Mouse (Mus musculus) MEL (cell line): ENCODE data around the gene Kcna7. TPM values are rescaled to one million over a fixed set of nuclear protein-coding genes. Genes with fewer than 3 reads are reported as not detected.

ENCODE experiments used
- DNase-seq: peaks from one replicate; pipeline ENCODE4 v3.0.0; 2011; ENCODE audit warnings: low read depth, low spot score
- H3K27ac ChIP-seq: 2 replicates; pipeline ENCODE4 v1.5.1; 2012; ENCODE audit warnings: low read depth, mild to moderate bottlenecking, control low read depth, low read length, moderate library complexity; ENCODE audit not compliant: control insufficient read depth
- H3K27me3 ChIP-seq, 2 experiments: fragments of 150-350 bp in 1 of 2; sonication (generic) in 1 of 2; 2 replicates each; pipeline ENCODE4 v1.6.1; 2012; ENCODE audit warnings: low read length in 2 of 2, mild to moderate bottlenecking in 2 of 2, improper control_type of control experiment in 1 of 2, moderate library complexity in 1 of 2; ENCODE audit not compliant: insufficient read depth in 2 of 2, control insufficient read depth in 1 of 2
- H3K36me3 ChIP-seq, 2 experiments: 2 replicates each; pipeline ENCODE4 v1.6.1; 2012 to 2014; ENCODE audit warnings: low read length in 2 of 2, improper control_type of control experiment in 1 of 2, inconsistent platforms in 1 of 2, mild to moderate bottlenecking in 1 of 2; ENCODE audit not compliant: insufficient read depth in 2 of 2, control insufficient read depth in 1 of 2
- H3K4me1 ChIP-seq, 2 experiments: fragments of 150-350 bp in 1 of 2; sonication (generic) in 1 of 2; 2 replicates each; pipeline ENCODE4 v1.6.1; 2012; ENCODE audit warnings: low read length in 2 of 2, improper control_type of control experiment in 1 of 2, mild to moderate bottlenecking in 1 of 2; ENCODE audit not compliant: insufficient read depth in 2 of 2, control insufficient read depth in 1 of 2
- H3K4me3 ChIP-seq, 2 experiments: fragments of 150-350 bp in 1 of 2; sonication (generic) in 1 of 2; 2 replicates each; pipeline ENCODE4 v1.5.1; 2012; ENCODE audit warnings: low read depth in 2 of 2, low read length in 2 of 2, mild to moderate bottlenecking in 2 of 2, moderate library complexity in 2 of 2, control low read depth in 1 of 2, improper control_type of control experiment in 1 of 2; ENCODE audit not compliant: control insufficient read depth in 1 of 2, insufficient read depth in 1 of 2
- H3K79me2 ChIP-seq: 2 replicates; pipeline ENCODE4 v1.6.1; 2012; ENCODE audit warnings: mild to moderate bottlenecking, low read length, moderate library complexity; ENCODE audit not compliant: control insufficient read depth, poor library complexity, insufficient read depth
- H3K9ac ChIP-seq: 2 replicates; pipeline ENCODE4 v1.6.1; 2012; ENCODE audit warnings: low read depth, mild to moderate bottlenecking, control low read depth, low read length, moderate library complexity; ENCODE audit not compliant: control insufficient read depth, poor library complexity, severe bottlenecking
- H3K9me3 ChIP-seq: fragments of 150-350 bp; sonication (generic); replicated peaks from 2 replicates; pipeline ENCODE4 v1.6.1; 2012; ENCODE audit warnings: mild to moderate bottlenecking, low read length, improper control_type of control experiment, moderate library complexity; ENCODE audit not compliant: insufficient read depth
- CTCF ChIP-seq, 3 experiments: IDR thresholded peaks in 2 of 3; conservative IDR thresholded peaks in 1 of 3; 2 replicates each; pipeline ENCODE4 v1.5.1; 2011 to 2012; ENCODE audit warnings: low read length in 3 of 3, low read depth in 2 of 3, mild to moderate bottlenecking in 2 of 3, improper control_type of control experiment in 1 of 3, inconsistent platforms in 1 of 3, mixed read lengths in 1 of 3, moderate library complexity in 1 of 3; ENCODE audit not compliant: control insufficient read depth in 1 of 3, insufficient read depth in 1 of 3, poor library complexity in 1 of 3, severe bottlenecking in 1 of 3
- GATA1 ChIP-seq: IDR thresholded peaks from 2 replicates; pipeline ENCODE4 v1.6.1; 2011; ENCODE audit warnings: low read depth, low read length, improper control_type of control experiment
- HCFC1 ChIP-seq: IDR thresholded peaks from 2 replicates; pipeline ENCODE4 v1.6.1; 2012; ENCODE audit warnings: low read depth, mild to moderate bottlenecking, inconsistent platforms, low read length, improper control_type of control experiment, moderate library complexity
- MEF2A ChIP-seq: IDR thresholded peaks from 2 replicates; pipeline ENCODE4 v1.6.1; 2014; ENCODE audit warnings: low read depth, mild to moderate bottlenecking, inconsistent platforms, low read length, improper control_type of control experiment; ENCODE audit not compliant: poor library complexity, insufficient replicate concordance, severe bottlenecking; ENCODE audit errors: extremely low read depth
- NRF1 ChIP-seq: IDR thresholded peaks from 2 replicates; pipeline ENCODE4 v1.6.1; 2014; ENCODE audit warnings: low read depth, mild to moderate bottlenecking, inconsistent platforms, low read length, improper control_type of control experiment, moderate library complexity; ENCODE audit not compliant: poor library complexity, insufficient read depth, severe bottlenecking
- RAD21 ChIP-seq: IDR thresholded peaks from 2 replicates; pipeline ENCODE4 v1.6.1; 2011; ENCODE audit warnings: mild to moderate bottlenecking, low read depth, low read length, improper control_type of control experiment
- SMC3 ChIP-seq: IDR thresholded peaks from 2 replicates; pipeline ENCODE4 v1.6.1; 2011; ENCODE audit warnings: low read depth, low read length, improper control_type of control experiment
- UBTF ChIP-seq: IDR thresholded peaks from 2 replicates; pipeline ENCODE4 v1.6.1; 2012; ENCODE audit warnings: low read depth, mild to moderate bottlenecking, inconsistent platforms, low read length, improper control_type of control experiment, moderate library complexity, borderline replicate concordance; ENCODE audit not compliant: insufficient read depth
- USF1 ChIP-seq: IDR thresholded peaks from 2 replicates; pipeline ENCODE4 v1.6.1; 2014; ENCODE audit warnings: low read depth, mild to moderate bottlenecking, inconsistent platforms, low read length, improper control_type of control experiment, moderate library complexity
- polyA plus RNA-seq, 2 experiments: library from polyadenylated mRNA; stranded (reverse) in 1 of 2; unstranded in 1 of 2; fragments of >175 nt in 1 of 2; fragments of >200 nt in 1 of 2; gene quantifications; 2 replicates each; pipeline versions ENCODE4 v1.2.1 to v1.2.4; 2012; ENCODE audit warnings: low replicate concordance in 2 of 2, low read depth in 1 of 2; ENCODE audit not compliant: insufficient read length in 2 of 2, insufficient read depth in 1 of 2, missing spikeins in 1 of 2
- total RNA-seq: library from RNA; depleted of rRNA; stranded (reverse); fragments of 300-350 nt; gene quantifications from 2 replicates; pipeline ENCODE4 v1.2.3, GENCODE M21; 2012

The Kcna7 gene
- total and polyA plus RNA-seq, 3 experiments = 0.06 TPM; not detected in 2

GRCm38 (mm10) chr7:45443526-45444420 is 38.3 kb downstream of the Kcna7 start:
- Histone ChIP-seq H3K9ac (no peak overlapping the region), H3K4me1 (no peaks in the 10 kb centered on the region), H3K36me3 (peaks cover 0 to 4% of the 10 kb centered on the region in 2 experiments; a peak in 1 of 4 replicates), H3K27ac (no peak overlapping the region), H3K79me2 (no peaks in the 10 kb centered on the region), H3K27me3 (no peaks in the 10 kb centered on the region), H3K4me3 (no peak overlapping the region), H3K9me3 (no peaks in the 10 kb centered on the region)
- DNase-seq = no peak
- TF ChIP-seq GATA1 (peak; percentile 23; the same call in 1 of the 2 replicates), UBTF (no peak)

GRCm38 (mm10) chr7:45446589-45446988 is 41.1 kb downstream of the Kcna7 start:
- Histone ChIP-seq H3K9me3 (no peaks in the 10 kb centered on the region), H3K27me3 (no peaks in the 10 kb centered on the region), H3K79me2 (no peaks in the 10 kb centered on the region), H3K36me3 (peaks cover 0 to 4% of the 10 kb centered on the region in 2 experiments; a peak in 1 of 4 replicates), H3K4me1 (no peaks in the 10 kb centered on the region), H3K4me3 (no peak overlapping the region), H3K9ac (no peak overlapping the region), H3K27ac (no peak overlapping the region)
- no peak for DNase-seq
- TF ChIP-seq MEF2A = no peak
- peak; percentile 74 for TF ChIP-seq HCFC1

- DNase-seq = no peak
- no peak overlapping the region for H3K4me3 ChIP-seq
- TF ChIP-seq USF1 = no peak
- no peak for TF ChIP-seq NRF1
- TF ChIP-seq HCFC1 = peak; percentile 73
- TF ChIP-seq RAD21 = peak; percentile 15
- TF ChIP-seq CTCF (IDR thresholded peaks at IDR 0.05 in 2 of 3, conservative IDR thresholded peaks at IDR 0.05 in 1 of 3; ENCODE audit: control insufficient read depth in 1 of 3, insufficient read depth in 1 of 3, low read depth in 2 of 3, low read length in 3 of 3, poor library complexity in 1 of 3, severe bottlenecking in 1 of 3) = peak; percentile 28 to 60 (median 49)
- TF ChIP-seq SMC3 = peak; percentile 35
- no peaks in the 10 kb centered on the region for H3K79me2 ChIP-seq
- H3K27ac ChIP-seq = no peak overlapping the region
- no peaks in the 10 kb centered on the region for H3K9me3 ChIP-seq
- no peaks in the 10 kb centered on the region for H3K4me1 ChIP-seq
- no peak overlapping the region for H3K9ac ChIP-seq
- H3K27me3 ChIP-seq = no peaks in the 10 kb centered on the region
- H3K36me3 ChIP-seq = peaks cover 0 to 4% of the 10 kb centered on the region in 2 experiments; a peak in 1 of 4 replicates
Observed at GRCm38 (mm10) chr7:45447325-45447990, 42.0 kb downstream of the Kcna7 start.
